Mouse (Mus musculus): Measurements from ENCODE around the gene Ttc21b. TPM values are rescaled to one million over a fixed set of nuclear protein-coding genes. Genes with fewer than 3 reads are reported as not detected.

Gene Ttc21b
- polyA plus RNA-seq, 1 experiment from 2014 or later = 13.4 TPM

DNA sequence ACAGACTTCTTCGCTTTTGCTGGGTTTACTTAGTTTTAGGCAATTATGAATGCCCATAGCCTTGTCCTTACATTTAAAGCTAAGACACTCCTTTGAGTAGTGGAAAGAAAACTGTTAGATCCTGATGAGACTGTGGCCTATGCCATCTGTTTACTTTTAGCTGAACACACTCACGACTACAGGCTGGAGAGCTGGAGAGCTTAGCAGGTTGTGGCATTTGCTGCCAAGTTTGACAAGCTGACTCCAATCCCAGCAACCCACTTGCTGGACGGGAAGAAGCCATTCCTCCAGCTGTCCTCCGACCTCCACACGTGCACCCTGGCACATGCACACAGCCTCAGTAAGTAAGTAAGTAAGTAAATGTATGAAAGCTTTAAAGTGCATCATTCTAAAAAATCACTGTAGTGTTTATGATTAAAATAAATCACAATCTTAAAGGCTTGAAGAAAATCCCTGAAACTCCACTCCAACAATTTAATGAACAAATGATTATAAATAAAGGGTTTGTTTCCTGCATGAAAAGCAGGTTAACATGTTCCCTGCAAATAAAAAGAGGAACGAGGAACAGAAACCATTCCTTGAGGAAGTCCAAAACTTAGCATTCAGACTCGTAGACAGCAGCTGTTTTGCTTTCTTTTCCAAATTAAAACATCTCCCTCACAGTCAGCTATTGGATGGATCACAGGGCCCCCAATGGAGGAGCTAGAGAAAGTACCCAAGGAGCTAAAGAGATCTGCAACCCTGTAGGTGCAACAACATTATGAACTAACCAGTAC is 98.1 kb downstream of the Ttc21b start:
- H3K4me2 ChIP-seq = no peak overlapping the region
- no peak overlapping the region for H3K9ac ChIP-seq
- no peaks in the 10 kb centered on the region for H3K4me1 ChIP-seq (replicated peaks)
- WGBS = 72% methylated on average over 7 of the region's 7 CpGs
- no peak overlapping the region for H3K27ac ChIP-seq
- no peaks in the 10 kb centered on the region for H3K36me3 ChIP-seq
- H3K9me3 ChIP-seq = no peaks in the 10 kb centered on the region
- no peak overlapping the region for H3K4me3 ChIP-seq
- no peak for ATAC-seq (ENCODE audit: low FRiP score)
- H3K27me3 ChIP-seq = no peaks in the 10 kb centered on the region

DNA sequence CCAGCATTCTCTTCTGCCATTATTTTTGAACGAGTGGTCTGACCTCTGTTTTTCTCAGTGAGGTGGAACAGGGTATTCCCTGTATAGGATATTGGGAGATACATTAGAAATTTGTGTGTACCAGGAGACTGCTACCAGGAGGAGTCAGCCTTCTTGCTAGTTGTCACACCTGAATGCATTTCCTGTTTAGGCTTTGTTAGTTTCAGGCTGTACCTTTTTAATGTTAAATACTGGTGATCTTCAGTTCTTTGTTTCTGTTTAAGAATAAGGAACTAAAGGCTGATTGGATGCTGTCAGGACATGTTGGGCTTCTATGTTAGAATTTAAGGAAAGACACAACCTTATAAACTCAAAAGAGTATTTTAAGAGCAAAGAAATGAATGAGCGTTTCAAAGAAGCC is 105.0 kb downstream of the Ttc21b start:
- H3K4me3 ChIP-seq = no peak overlapping the region
- no peak overlapping the region for H3K4me2 ChIP-seq
- 78% methylated on average over 2 of the region's 2 CpGs for WGBS
- no peak for ATAC-seq (ENCODE audit: low FRiP score)
- H3K9ac ChIP-seq = no peak overlapping the region
- H3K4me1 ChIP-seq (replicated peaks) = peaks cover 2% of the 10 kb centered on the region; the same call in 1 of the 2 replicates
- no peaks in the 10 kb centered on the region for H3K36me3 ChIP-seq
- H3K27ac ChIP-seq = no peak overlapping the region
- no peaks in the 10 kb centered on the region for H3K27me3 ChIP-seq
- no peaks in the 10 kb centered on the region for H3K9me3 ChIP-seq

DNA sequence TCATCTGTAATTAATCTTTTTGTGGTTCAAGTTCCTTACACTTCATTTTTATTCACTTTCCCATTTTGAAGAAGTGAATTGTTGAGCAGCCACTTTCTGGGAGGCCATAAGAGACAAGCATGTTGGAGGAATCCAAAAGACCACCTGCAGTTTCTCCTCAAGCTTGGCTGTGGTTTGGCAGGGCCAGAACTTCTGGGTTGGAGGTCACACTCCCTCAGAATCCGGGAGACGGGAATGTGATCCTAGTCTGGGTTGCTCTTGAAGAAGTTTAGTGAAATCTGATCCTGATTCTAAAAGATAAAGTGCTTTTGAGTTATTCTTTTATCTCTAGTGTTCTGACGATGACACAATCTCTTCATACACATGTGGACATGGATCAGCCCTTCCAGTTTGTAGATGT is 105.9 kb downstream of the Ttc21b start:
- peaks cover 3% of the 10 kb centered on the region; the same call in 1 of the 2 replicates for H3K4me1 ChIP-seq (replicated peaks)
- no peak overlapping the region for H3K4me2 ChIP-seq
- H3K36me3 ChIP-seq = no peaks in the 10 kb centered on the region
- no peak overlapping the region for H3K27ac ChIP-seq
- no peak overlapping the region for H3K9ac ChIP-seq
- H3K27me3 ChIP-seq = no peaks in the 10 kb centered on the region
- no peak for ATAC-seq (ENCODE audit: low FRiP score)
- H3K4me3 ChIP-seq = no peak overlapping the region
- H3K9me3 ChIP-seq = no peaks in the 10 kb centered on the region
- 82% methylated on average over 3 of the region's 3 CpGs for WGBS

DNA sequence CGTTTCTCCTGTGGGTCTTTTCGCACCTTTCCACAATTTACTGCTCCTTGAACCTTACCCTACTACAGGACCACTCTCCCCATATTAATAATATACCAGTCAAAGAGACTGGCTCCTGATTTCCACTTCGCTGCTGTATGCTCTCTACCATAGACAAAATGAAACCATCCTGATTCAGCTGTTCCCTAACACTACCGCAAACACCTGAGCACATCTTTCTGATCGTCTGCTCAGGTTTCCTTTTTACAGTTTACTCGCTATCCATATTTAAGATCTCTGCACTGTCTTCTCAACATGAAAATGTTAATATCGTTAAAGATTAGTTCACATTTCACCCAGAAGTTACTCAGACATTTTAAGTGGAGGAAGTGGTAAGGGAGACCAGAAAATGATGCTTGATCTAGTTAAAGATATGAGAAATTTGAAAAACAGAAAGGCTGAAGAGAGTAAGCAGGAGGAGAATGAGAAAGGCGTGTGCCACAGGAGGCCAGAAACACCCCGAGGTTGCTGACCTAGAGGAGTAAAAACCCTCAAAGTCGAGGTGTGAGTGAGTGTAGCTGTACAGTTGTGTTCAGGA is 107.7 kb downstream of the Ttc21b start:
- Histone ChIP-seq H3K27ac (no peak overlapping the region), H3K4me2 (no peak overlapping the region), H3K4me3 (no peak overlapping the region), H3K9me3 (no peaks in the 10 kb centered on the region), H3K4me1 (replicated peaks) (peaks cover 3% of the 10 kb centered on the region; the same call in 1 of the 2 replicates), H3K27me3 (no peaks in the 10 kb centered on the region), H3K36me3 (no peaks in the 10 kb centered on the region), H3K9ac (no peak overlapping the region)
- WGBS = 86% methylated on average over 10 of the region's 10 CpGs
- no peak for ATAC-seq (ENCODE audit: low FRiP score)

DNA sequence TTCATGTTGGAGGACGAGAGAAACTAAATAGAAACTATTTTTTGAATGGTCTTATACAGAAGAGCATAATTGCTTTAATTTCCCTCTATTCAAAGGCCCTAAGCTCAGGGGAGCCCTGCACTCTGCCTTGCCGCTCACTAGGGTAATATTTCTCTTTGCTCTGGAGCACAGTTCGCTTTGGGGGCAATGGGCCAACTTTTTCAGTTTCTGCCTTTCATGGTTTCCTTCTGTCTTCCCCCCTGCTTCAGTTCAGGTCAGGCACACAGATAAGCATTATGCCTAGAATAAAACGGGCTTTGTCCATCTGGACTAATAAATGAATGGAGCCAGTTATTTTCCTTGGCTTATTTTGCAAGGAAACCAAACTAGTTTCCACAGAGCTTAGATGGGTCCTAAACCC is 109.9 kb downstream of the Ttc21b start:
- H3K27ac ChIP-seq = no peak overlapping the region
- ATAC-seq (ENCODE audit: low FRiP score) = peak; percentile 52; the same call in 1 of the 2 replicates

DNA sequence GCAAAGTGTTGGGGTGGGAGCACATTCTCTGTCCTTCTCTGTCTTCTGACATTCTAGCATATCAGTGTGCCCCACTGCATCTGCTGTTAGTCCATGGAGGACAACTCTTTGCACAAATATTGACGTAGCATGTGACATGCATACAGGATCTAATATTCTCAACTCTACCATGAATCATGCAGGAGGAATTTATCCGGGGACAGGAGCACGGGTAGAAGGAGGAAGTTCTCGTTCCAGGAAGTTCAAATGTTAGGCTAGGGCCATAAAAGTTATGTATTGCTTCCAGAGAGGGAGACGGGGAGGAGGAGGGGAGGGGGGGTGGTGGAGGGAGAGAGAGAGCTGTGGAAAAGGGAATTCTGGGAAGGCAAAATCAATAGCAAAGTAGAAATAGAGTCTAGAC is 111.6 kb downstream of the Ttc21b start:
- WGBS = 59% methylated on average over 5 of the region's 5 CpGs
- no peak overlapping the region for H3K4me2 ChIP-seq
- no peaks in the 10 kb centered on the region for H3K9me3 ChIP-seq
- no peak overlapping the region for H3K27ac ChIP-seq
- no peaks in the 10 kb centered on the region for H3K36me3 ChIP-seq
- no peak overlapping the region for H3K9ac ChIP-seq
- no peaks in the 10 kb centered on the region for H3K27me3 ChIP-seq
- no peak overlapping the region for H3K4me3 ChIP-seq
- ATAC-seq (ENCODE audit: low FRiP score) = no peak
- H3K4me1 ChIP-seq (replicated peaks) = peaks cover 3% of the 10 kb centered on the region; the same call in 1 of the 2 replicates

More for the DNA sequence above, 109.9 kb downstream of the Ttc21b start:
- peaks cover 3% of the 10 kb centered on the region; the same call in 1 of the 2 replicates for H3K4me1 ChIP-seq (replicated peaks)
- H3K9ac ChIP-seq = no peak overlapping the region
- no peaks in the 10 kb centered on the region for H3K9me3 ChIP-seq
- no peaks in the 10 kb centered on the region for H3K27me3 ChIP-seq
- H3K4me3 ChIP-seq = no peak overlapping the region
- H3K4me2 ChIP-seq = no peak overlapping the region
- WGBS = 49% methylated on average over 4 of the region's 4 CpGs
- H3K36me3 ChIP-seq = no peaks in the 10 kb centered on the region

DNA sequence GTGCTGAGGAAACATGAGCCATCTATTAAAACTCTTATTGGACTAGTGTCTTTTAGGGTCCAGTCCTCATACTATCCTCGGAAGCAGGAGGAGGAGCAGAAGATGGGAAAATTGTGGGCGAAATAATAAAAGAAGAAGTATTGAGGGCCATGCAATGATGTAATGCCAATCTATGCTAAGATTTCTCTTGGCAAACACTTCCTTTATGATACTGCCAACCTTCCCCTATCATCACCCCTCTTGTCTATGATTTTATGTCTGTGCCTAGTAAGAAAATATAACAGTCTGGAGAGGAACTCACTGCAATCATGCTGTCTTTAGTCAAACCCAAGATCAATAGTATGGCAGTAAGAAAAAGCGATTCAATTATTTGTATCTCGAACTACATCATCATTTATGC is 113.1 kb downstream of the Ttc21b start:
- Histone ChIP-seq H3K4me3 (no peak overlapping the region), H3K4me1 (replicated peaks) (peaks cover 3% of the 10 kb centered on the region; the same call in 1 of the 2 replicates), H3K9ac (no peak overlapping the region), H3K27me3 (no peaks in the 10 kb centered on the region), H3K27ac (no peak overlapping the region), H3K4me2 (no peak overlapping the region), H3K36me3 (no peaks in the 10 kb centered on the region), H3K9me3 (no peaks in the 10 kb centered on the region)
- WGBS = 94% methylated on average over 4 of the region's 4 CpGs
- no peak for ATAC-seq (ENCODE audit: low FRiP score)

DNA sequence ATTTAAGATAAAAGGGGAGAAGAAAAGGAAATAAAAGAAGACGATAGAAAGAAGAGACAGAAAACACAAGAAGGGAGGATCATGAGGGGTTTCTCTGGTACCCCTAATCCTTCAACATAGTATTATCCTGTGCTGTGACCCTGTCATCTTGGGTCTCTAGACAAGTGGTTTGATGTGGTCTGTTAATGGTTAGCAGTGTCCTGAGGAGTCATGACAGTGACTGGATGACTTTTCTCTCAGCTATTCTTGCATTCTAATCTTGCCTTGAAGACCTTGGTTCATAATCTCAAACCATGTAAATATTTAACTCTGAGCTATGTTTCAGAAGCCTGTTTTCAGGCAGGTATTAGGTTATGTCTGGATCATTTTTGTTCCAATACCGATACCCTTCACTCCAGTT is 113.7 kb downstream of the Ttc21b start:
- Histone ChIP-seq H3K4me1 (replicated peaks) (peaks cover 3% of the 10 kb centered on the region; the same call in 1 of the 2 replicates), H3K4me3 (no peak overlapping the region), H3K27me3 (no peaks in the 10 kb centered on the region), H3K36me3 (no peaks in the 10 kb centered on the region), H3K9ac (no peak overlapping the region), H3K27ac (no peak overlapping the region), H3K9me3 (no peaks in the 10 kb centered on the region), H3K4me2 (no peak overlapping the region)
- no peak for ATAC-seq (ENCODE audit: low FRiP score)
- 92% methylated on average over 2 of the region's 2 CpGs for WGBS

DNA sequence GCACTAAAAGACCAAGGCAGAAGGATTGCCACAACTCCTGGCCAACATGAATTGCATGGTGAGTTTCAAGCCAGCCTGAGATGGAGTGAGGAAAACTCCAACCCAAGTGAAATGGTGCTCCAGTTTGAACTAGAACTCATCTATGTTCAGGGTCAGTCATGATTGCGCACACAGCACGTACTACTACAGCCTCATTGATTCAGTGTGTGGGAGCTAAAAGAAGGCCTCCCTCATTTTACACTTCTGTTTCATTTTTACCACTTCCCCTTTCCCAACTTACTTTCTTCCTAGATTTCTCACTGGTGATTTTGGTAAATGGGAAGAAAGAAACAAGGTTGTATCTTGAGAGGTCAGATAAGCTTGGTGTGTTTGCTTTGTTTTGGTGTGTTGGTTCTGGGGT is 114.1 kb downstream of the Ttc21b start:
- WGBS = 93% methylated on average over 2 of the region's 2 CpGs

DNA sequence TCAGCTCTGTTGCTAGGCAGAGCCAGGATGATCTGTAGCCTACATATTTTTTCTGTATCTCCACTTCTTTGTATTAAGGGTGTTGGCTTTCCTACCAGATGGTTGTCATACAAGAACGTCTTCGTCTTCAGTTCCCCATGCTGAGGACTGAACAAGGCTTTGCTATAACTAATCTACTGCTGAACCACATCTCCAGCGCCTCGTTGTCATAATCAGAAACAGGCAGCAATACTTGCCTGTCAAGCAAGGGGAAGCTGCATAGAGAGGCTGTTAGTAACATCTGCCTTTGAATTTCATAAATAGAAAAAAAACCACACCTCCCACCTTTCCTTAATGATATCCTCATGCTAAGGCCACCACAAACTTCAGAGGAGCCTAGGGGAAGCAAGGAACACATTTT is 116.2 kb downstream of the Ttc21b start:
- Histone ChIP-seq H3K36me3 (no peaks in the 10 kb centered on the region), H3K4me2 (no peak overlapping the region), H3K9ac (no peak overlapping the region), H3K4me1 (replicated peaks) (no peaks in the 10 kb centered on the region), H3K9me3 (no peaks in the 10 kb centered on the region), H3K27ac (no peak overlapping the region), H3K4me3 (no peak overlapping the region), H3K27me3 (no peaks in the 10 kb centered on the region)
- 77% methylated on average over 4 of the region's 4 CpGs for WGBS
- no peak for ATAC-seq (ENCODE audit: low FRiP score)

More for the DNA sequence above, 114.1 kb downstream of the Ttc21b start:
- Histone ChIP-seq H3K4me1 (replicated peaks) (peaks cover 3% of the 10 kb centered on the region; the same call in 1 of the 2 replicates), H3K27me3 (no peaks in the 10 kb centered on the region), H3K9ac (no peak overlapping the region), H3K4me2 (no peak overlapping the region), H3K9me3 (no peaks in the 10 kb centered on the region), H3K27ac (no peak overlapping the region), H3K36me3 (no peaks in the 10 kb centered on the region), H3K4me3 (no peak overlapping the region)
- no peak for ATAC-seq (ENCODE audit: low FRiP score)
